Mouse (Mus musculus): Measurements from ENCODE around the gene Dyrk1b. TPM values are rescaled to one million over a fixed set of nuclear protein-coding genes. Genes with fewer than 3 reads are reported as not detected.
"Not testable (repeated sequence)": the region's sequence is repeated elsewhere in the genome, so short reads cannot be mapped to it uniquely, and the experiment has no call there.

The Dyrk1b gene
- polyA plus RNA-seq (2012; ENCODE audit: insufficient read depth, insufficient read length, low replicate concordance, missing spikeins), result not detected in 2 replicates

DNA sequence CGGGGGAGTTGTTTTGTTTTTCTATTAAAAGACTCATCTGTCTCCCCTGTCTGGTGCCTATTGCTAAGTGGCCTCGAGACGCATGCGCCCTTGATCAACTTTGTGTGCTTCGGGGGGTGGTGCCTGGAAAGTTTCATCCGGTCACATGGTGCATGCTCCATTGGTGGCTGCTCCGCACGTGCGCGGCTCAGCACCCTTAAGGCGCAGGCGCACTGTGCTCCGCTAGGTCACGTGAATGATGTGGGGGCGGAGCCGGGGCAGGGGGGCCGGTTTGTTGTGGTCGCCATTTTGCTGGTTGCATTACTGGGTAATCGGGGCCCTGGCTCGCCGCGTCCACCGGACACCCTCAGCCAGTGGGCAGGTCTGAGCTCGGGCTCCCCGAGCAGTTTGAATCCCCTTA is at the start of gene Dyrk1b:
TSS of gene Dyrk1b (plus strand) at position 242 of the 400 bp plus-strand sequence.
- Histone ChIP-seq H3K27ac (ENCODE audit: insufficient read depth, low read depth, low read length) (peak within 1 kb of the TSS; percentile 70), H3K4me3 (ENCODE audit: insufficient read depth, low read depth, low read length) (peak within 1 kb of the TSS; percentile 85), H3K4me1 (ENCODE audit: control insufficient read depth, insufficient read depth, low read length) (peaks cover 13% of the 10 kb centered on the region)
- TF ChIP-seq CTCF (IDR thresholded peaks at IDR 0.05; ENCODE audit: insufficient read depth, low read depth, low read length) (no peak), POLR2A (IDR thresholded peaks at IDR 0.05; ENCODE audit: insufficient read depth, low read depth, low read length) (0 out of 2 replicates have a peak, but pooled peaks have one; percentile 16)
- WGBS, result under 1% methylated on average over 25 of the region's 25 CpGs

DNA sequence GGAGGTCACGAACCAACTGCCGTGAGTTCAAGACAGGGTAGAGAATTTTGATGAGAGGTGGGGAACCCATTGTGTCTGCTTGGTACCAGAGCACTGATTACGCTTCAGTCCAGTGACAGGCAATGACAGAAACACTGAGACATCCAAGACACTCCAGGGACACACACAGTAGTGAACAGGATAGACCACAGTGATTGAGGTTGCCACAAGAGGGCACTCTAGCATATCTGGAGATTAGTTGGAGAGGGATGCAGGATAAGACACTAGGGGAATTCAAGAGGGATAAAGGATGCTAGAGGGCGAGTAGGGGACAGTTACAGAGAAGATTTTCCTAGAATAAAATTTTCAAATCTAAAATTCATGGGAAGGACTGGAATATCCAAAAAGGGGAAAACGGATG is 41.7 kb upstream of the Dyrk1b start:
- WGBS, result 55% methylated on average over 5 of the region's 5 CpGs
- TF ChIP-seq POLR2A (IDR thresholded peaks at IDR 0.05; ENCODE audit: insufficient read depth, low read depth, low read length) (no peak), CTCF (IDR thresholded peaks at IDR 0.05; ENCODE audit: insufficient read depth, low read depth, low read length) (no peak)
- no peaks in the 10 kb centered on the region for H3K4me1 ChIP-seq (ENCODE audit: control insufficient read depth, insufficient read depth, low read length)

DNA sequence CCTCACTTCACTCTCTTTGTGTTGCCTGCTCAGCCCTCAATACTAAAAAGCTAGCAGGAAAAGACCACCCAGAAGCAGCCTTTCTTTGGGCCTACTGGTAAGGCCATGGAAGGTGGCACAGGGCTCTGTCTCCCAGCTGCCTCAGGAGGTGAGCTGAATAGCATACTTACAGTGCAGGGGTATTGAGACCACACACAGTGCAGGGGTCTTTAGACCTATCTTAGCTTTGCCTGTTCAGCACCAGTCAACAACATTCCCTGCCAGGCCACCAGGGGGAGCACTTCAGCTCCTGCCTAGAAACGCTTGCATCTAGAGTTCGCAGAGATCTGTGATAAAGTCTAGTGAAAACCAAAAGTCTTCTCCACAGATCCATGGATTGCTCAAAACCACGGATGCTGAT is 31.0 kb upstream of the Dyrk1b start:
- no peak overlapping the region for H3K27ac ChIP-seq (ENCODE audit: insufficient read depth, low read depth, low read length)
- 7% methylated on average over 3 of the region's 3 CpGs for WGBS
- TF ChIP-seq CTCF (IDR thresholded peaks at IDR 0.05; ENCODE audit: insufficient read depth, low read depth, low read length) (peak; percentile 32; the same call in 1 of the 2 replicates), POLR2A (IDR thresholded peaks at IDR 0.05; ENCODE audit: insufficient read depth, low read depth, low read length) (no peak)
- H3K4me1 ChIP-seq (ENCODE audit: control insufficient read depth, insufficient read depth, low read length), result no peaks in the 10 kb centered on the region
- no peak overlapping the region for H3K4me3 ChIP-seq (ENCODE audit: insufficient read depth, low read depth, low read length)

More for the DNA sequence above, 41.7 kb upstream of the Dyrk1b start:
- Histone ChIP-seq H3K4me3 (ENCODE audit: insufficient read depth, low read depth, low read length) (no peak overlapping the region), H3K27ac (ENCODE audit: insufficient read depth, low read depth, low read length) (no peak overlapping the region)

DNA sequence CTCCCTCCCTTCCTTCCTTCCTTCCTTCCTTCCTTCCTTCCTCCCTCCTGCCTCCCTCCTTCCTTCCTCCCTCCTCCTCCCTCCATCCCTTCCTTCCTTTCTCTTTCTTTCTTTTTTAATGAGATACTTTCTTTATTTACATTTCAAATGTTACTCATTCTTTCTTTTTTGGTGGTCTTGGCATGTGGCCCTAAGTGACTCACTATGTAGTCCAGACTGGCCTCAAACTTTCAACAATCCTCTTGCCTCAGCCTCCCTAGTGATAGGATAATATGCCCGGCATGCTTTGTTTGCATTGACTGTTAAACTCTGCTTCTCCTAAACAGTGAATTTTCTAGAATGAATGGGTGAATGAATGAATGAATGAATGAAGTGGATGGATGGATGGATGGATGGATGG is 29.4 kb upstream of the Dyrk1b start:
- no peak for TF ChIP-seq CTCF (IDR thresholded peaks at IDR 0.05; ENCODE audit: insufficient read depth, low read depth, low read length)

DNA sequence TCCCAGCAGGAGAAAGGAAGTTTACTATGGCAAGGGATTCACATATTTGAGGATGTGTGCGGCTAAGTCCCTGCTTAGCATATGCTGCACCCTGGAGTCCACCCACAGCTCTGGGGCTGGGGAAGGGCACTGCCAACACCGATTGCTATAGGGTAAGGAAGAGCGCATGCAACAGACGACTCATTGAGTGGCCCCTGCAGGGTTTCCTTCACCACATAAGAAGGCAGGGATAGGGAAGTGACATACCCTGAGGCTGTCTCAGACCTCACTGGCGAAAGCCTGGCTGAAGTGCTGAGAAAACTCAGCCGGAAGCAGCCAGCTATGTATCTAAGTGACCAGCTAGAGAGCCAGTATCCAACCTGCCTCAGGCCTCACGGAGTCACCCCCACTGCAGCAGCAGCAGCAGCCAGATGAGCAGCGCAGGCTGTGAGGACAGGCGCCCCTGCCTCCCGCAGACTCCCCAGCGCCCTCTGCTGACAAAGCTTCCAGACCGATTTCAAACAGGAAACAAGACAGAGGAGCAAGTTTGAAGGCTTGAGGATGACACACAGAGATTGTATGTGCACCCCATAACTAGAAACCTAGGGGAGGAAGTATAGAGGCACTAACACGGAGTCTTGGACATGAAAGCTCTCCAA is 27.6 kb upstream of the Dyrk1b start:
- peak; percentile 41; the same call in 1 of the 2 replicates for TF ChIP-seq CTCF (IDR thresholded peaks at IDR 0.05; ENCODE audit: insufficient read depth, low read depth, low read length)
- TF ChIP-seq POLR2A (IDR thresholded peaks at IDR 0.05; ENCODE audit: insufficient read depth, low read depth, low read length), result no peak
- WGBS, result 22% methylated on average over 13 of the region's 13 CpGs
- Histone ChIP-seq H3K27ac (ENCODE audit: insufficient read depth, low read depth, low read length) (no peak overlapping the region), H3K4me3 (ENCODE audit: insufficient read depth, low read depth, low read length) (no peak overlapping the region), H3K4me1 (ENCODE audit: control insufficient read depth, insufficient read depth, low read length) (no peaks in the 10 kb centered on the region)

More for the DNA sequence above, 29.4 kb upstream of the Dyrk1b start:
- Histone ChIP-seq H3K4me1 (ENCODE audit: control insufficient read depth, insufficient read depth, low read length) (no peaks in the 10 kb centered on the region), H3K4me3 (ENCODE audit: insufficient read depth, low read depth, low read length) (no peak overlapping the region), H3K27ac (ENCODE audit: insufficient read depth, low read depth, low read length) (no peak overlapping the region)
- WGBS, result 80% methylated on average over 1 of the region's 1 CpGs

DNA sequence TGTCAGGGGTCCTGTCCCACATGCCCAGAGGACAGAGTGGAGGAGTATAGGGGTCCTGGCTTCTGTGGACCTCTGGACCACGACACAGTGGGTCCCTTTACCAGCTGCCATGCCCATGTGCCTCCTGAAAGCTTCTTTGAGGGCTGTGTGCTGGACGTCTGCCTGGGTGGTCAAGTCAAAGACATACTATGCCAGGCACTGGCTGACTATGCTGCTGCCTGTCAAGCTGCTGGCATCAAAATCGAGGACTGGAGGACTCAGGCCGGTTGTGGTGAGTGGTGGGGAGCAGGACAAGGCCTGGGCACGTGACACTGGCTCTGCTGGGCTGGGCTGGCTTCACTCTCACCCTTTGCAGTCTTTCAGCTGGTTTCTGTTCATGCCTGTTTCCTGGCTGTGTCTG is 25.7 kb upstream of the Dyrk1b start:
- H3K4me1 ChIP-seq (ENCODE audit: control insufficient read depth, insufficient read depth, low read length); H3K27ac ChIP-seq (ENCODE audit: insufficient read depth, low read depth, low read length); H3K4me3 ChIP-seq (ENCODE audit: insufficient read depth, low read depth, low read length): not testable (repeated sequence)
- 12% methylated on average over 5 of the region's 5 CpGs for WGBS

DNA sequence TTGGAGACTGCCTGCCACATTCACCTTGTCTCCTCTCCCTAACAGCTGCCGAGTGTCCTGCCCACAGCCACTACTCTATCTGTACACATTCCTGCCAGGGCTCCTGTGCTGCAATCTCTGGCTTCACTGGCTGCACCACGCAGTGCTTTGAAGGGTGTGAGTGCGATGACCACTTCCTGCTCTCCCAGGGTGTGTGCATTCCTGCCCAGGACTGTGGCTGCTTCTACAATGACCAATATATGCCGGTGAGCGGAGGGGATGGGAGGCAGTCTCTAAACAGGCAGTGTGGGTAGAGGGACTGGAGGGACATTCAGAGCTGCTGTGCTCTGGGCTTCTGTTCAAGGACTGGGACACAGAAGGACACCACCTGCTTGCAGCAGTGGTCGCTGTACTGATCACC is 20.0 kb upstream of the Dyrk1b start:
- H3K4me1 ChIP-seq (ENCODE audit: control insufficient read depth, insufficient read depth, low read length), result no peaks in the 10 kb centered on the region
- H3K27ac ChIP-seq (ENCODE audit: insufficient read depth, low read depth, low read length), result no peak overlapping the region
- WGBS, result 60% methylated on average over 6 of the region's 6 CpGs
- no peak overlapping the region for H3K4me3 ChIP-seq (ENCODE audit: insufficient read depth, low read depth, low read length)
- TF ChIP-seq CTCF (IDR thresholded peaks at IDR 0.05; ENCODE audit: insufficient read depth, low read depth, low read length), result no peak
- no peak for TF ChIP-seq POLR2A (IDR thresholded peaks at IDR 0.05; ENCODE audit: insufficient read depth, low read depth, low read length)

DNA sequence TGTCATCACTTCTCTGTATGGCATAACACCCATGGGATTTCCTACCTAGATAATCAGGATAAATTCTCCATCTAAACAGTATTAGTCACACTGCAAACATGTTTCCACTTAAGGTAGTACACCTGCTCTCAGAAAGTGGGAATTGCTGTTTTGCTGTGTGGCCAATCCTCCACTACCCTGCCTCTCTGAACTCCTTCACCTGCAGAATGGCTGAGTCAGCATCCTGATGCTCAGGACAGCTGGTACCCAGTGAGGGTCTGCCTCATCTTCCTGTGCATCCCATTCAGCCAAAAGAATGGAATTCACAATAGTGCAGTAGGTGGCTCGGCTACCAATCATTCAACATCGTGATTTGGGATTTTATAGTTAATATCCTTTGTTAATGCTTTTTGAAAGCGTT is 19.4 kb upstream of the Dyrk1b start:
- Histone ChIP-seq H3K4me3 (ENCODE audit: insufficient read depth, low read depth, low read length) (no peak overlapping the region), H3K4me1 (ENCODE audit: control insufficient read depth, insufficient read depth, low read length) (no peaks in the 10 kb centered on the region), H3K27ac (ENCODE audit: insufficient read depth, low read depth, low read length) (no peak overlapping the region)
- TF ChIP-seq CTCF (IDR thresholded peaks at IDR 0.05; ENCODE audit: insufficient read depth, low read depth, low read length) (no peak), POLR2A (IDR thresholded peaks at IDR 0.05; ENCODE audit: insufficient read depth, low read depth, low read length) (no peak)
- WGBS, result 80% methylated on average over 3 of the region's 3 CpGs

DNA sequence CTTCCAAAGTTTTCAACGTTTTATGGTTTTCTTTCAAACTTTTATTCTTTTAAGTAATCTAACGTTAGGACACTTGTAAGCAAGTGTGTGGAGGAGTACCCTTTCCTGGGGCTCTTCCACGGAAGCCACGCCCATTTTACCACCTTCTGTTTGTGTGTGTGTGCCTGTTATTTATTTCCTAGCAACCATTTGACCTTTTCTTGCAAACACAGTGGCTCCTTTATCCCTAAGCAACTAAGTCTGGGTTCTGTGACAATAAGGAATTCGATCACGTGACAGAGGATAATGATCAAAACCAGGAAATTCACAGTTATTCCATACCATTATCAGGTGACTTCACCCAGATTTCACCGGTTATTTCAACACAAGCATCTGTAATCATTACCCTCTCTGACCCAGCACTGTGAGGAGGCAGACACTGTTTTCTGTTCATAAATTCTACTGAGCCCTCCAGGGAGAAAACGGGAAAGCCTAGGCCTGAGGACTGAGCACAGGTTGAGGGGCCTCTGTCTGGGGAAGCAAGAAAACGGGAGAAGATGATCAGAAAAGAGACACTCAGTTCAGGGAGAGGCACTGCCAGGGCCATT is 18.0 kb upstream of the Dyrk1b start:
- H3K27ac ChIP-seq (ENCODE audit: insufficient read depth, low read depth, low read length), result no peak overlapping the region
- TF ChIP-seq CTCF (IDR thresholded peaks at IDR 0.05; ENCODE audit: insufficient read depth, low read depth, low read length), result no peak
- no peak for TF ChIP-seq POLR2A (IDR thresholded peaks at IDR 0.05; ENCODE audit: insufficient read depth, low read depth, low read length)
- H3K4me3 ChIP-seq (ENCODE audit: insufficient read depth, low read depth, low read length), result no peak overlapping the region
- H3K4me1 ChIP-seq (ENCODE audit: control insufficient read depth, insufficient read depth, low read length), result no peaks in the 10 kb centered on the region
- WGBS, result 53% methylated on average over 9 of the region's 9 CpGs

Data from olfactory bulb, adult 2 months (tissue).